Mouse (Mus musculus) heart, embryonic 12.5 days (tissue): ENCODE results near the gene Slc16a13. TPM values are rescaled to one million over a fixed set of nuclear protein-coding genes. Genes with fewer than 3 reads are reported as not detected.

Experiments used
- ATAC-seq: fragments of 200-750 bp; cut with Nextera tagmentation; 2 replicates; pipeline ENCODE4 v1.8.0; 2017; ENCODE audit warnings: moderate TSS enrichment, moderate library complexity; ENCODE audit not compliant: insufficient number of reproducible peaks, low FRiP score
- H3K27ac ChIP-seq: fragments of 300-500 bp; sonication (generic); 2 replicates; pipeline ENCODE4 v1.5.1; 2016; ENCODE audit warnings: mild to moderate bottlenecking, moderate library complexity; ENCODE audit not compliant: poor library complexity, severe bottlenecking
- H3K27me3 ChIP-seq: fragments of 300-500 bp; sonication (generic); replicated peaks from 2 replicates; pipeline ENCODE4 v1.6.1; 2016; ENCODE audit warnings: mild to moderate bottlenecking, moderate library complexity
- H3K36me3 ChIP-seq: fragments of 300-500 bp; sonication (generic); 2 replicates; pipeline ENCODE4 v1.6.1; 2016; ENCODE audit warnings: mild to moderate bottlenecking, moderate library complexity
- H3K4me1 ChIP-seq: fragments of 300-500 bp; sonication (generic); replicated peaks from 2 replicates; pipeline ENCODE4 v1.6.1; 2016; ENCODE audit warnings: mild to moderate bottlenecking
- H3K4me2 ChIP-seq: fragments of 300-500 bp; sonication (generic); 2 replicates; pipeline ENCODE4 v1.6.1; 2016; ENCODE audit warnings: mild to moderate bottlenecking, moderate library complexity
- H3K4me3 ChIP-seq: fragments of 300-500 bp; sonication (generic); 2 replicates; pipeline ENCODE4 v1.5.1; 2016; ENCODE audit warnings: mild to moderate bottlenecking
- H3K9ac ChIP-seq: fragments of 300-500 bp; sonication (generic); 2 replicates; pipeline ENCODE4 v1.6.1; 2016; ENCODE audit warnings: mild to moderate bottlenecking, moderate library complexity
- H3K9me3 ChIP-seq: fragments of 300-500 bp; sonication (generic); replicated peaks from 2 replicates; pipeline ENCODE4 v1.6.1; 2016; ENCODE audit warnings: mild to moderate bottlenecking, moderate library complexity
- WGBS: fragments of 180-500 bp; shearing (Covaris S2); methylation state at CpG from one replicate; pipeline ENCODE4 v1.1.7; 2016; 5-methylcytosine and 5-hydroxymethylcytosine counted together
- polyA plus RNA-seq: library from polyadenylated mRNA; unstranded; fragments of >200 nt; fragmentation: Nextera tagmentation; extraction: Ambion mirVana; gene quantifications from 2 replicates; pipeline ENCODE4 v1.2.1, GENCODE M21; 2016

Slc16a13 gene
- polyA plus RNA-seq, 1 experiment from 2014 or later = 7.7 TPM

DNA sequence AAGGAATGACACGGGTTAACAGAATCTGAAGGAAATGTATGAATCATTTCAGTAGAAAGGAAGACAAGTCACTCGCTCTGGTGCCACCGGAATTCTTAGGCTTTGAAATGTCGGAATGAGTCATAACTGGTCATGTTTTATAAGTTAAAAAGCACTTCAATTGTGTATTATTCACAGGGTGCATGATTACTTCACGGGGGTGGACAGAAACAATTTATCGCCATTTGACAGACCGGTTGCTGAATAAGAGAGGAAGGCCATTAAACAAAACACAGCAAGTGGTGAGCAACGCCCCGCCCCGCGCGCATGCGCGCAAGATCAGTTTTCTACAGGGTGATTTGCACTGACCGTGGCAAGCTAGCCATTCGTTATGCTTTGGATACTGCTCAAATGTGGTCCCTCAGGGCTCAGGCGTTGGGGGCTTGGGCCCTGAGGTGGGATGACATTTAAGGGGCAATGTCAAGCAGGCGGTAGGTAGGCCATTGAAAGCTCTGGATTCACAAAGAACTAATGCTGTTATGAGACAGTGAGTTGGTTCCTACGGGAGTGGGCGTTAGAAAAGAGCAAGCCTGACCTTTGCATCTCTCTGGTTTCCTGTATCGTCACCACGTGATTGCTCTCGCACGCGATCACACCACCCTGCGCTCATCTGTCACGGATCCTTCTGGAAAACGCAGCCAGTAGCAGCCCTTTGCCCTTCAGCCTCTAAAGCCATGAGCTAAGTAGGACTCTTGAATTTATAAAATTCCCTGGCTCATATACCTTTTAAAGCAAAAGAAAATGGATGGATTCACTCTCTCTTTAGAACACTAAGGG, 31.3 kb downstream of the Slc16a13 start:
- Histone ChIP-seq H3K4me3 (no peak overlapping the region), H3K27ac (no peak overlapping the region), H3K9ac (no peak overlapping the region), H3K9me3 (no peaks in the 10 kb centered on the region), H3K36me3 (no peaks in the 10 kb centered on the region), H3K27me3 (no peaks in the 10 kb centered on the region), H3K4me1 (no peaks in the 10 kb centered on the region), H3K4me2 (no peak overlapping the region)
- 84% methylated on average over 28 of the region's 28 CpGs for WGBS
- ATAC-seq = no peak

GRCm38 (mm10) chr11:70185120-70185519, 35.7 kb downstream of the Slc16a13 start:
- Histone ChIP-seq H3K36me3 (no peaks in the 10 kb centered on the region), H3K9ac (no peak overlapping the region), H3K27ac (no peak overlapping the region), H3K4me3 (no peak overlapping the region), H3K27me3 (no peaks in the 10 kb centered on the region), H3K4me1 (no peaks in the 10 kb centered on the region), H3K9me3 (no peaks in the 10 kb centered on the region), H3K4me2 (no peak overlapping the region)
- no peak for ATAC-seq
- WGBS = 71% methylated on average over 7 of the region's 7 CpGs

GRCm38 (mm10) chr11:70180496-70180895, 40.4 kb downstream of the Slc16a13 start:
- no peak for ATAC-seq
- H3K27ac ChIP-seq = no peak overlapping the region
- WGBS = 74% methylated on average over 4 of the region's 4 CpGs

DNA sequence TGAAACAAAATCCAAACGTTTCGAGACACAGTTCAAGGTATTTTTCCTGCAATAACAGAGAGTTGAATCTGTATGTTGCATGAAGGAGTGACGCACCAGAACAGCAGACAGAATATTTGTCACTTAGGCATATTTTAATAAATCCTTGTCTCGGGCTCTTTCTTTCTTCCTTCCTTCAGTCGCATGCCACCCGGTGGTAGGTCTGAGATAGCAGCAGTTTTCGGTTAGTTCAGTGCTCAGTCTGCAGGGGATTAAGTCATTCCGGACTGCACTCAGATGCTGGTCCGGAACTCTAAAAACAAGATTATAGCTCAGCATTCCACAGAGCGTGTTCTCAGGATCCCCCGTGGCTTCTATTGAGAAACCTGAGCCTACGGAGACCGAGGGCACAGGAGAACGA, 41.5 kb downstream of the Slc16a13 start:
- Histone ChIP-seq H3K4me1 (no peaks in the 10 kb centered on the region), H3K4me2 (no peak overlapping the region), H3K36me3 (no peaks in the 10 kb centered on the region), H3K4me3 (no peak overlapping the region), H3K9ac (no peak overlapping the region), H3K9me3 (0 out of 2 replicates have a peak, but pooled peaks cover 3% of the 10 kb centered on the region), H3K27me3 (no peaks in the 10 kb centered on the region), H3K27ac (no peak overlapping the region)
- WGBS = 40% methylated on average over 14 of the region's 14 CpGs
- no peak for ATAC-seq

More at GRCm38 (mm10) chr11:70180496-70180895, 40.4 kb downstream of the Slc16a13 start:
- Histone ChIP-seq H3K27me3 (no peaks in the 10 kb centered on the region), H3K36me3 (no peaks in the 10 kb centered on the region), H3K9me3 (0 out of 2 replicates have a peak, but pooled peaks cover 3% of the 10 kb centered on the region), H3K9ac (no peak overlapping the region), H3K4me1 (no peaks in the 10 kb centered on the region), H3K4me3 (no peak overlapping the region), H3K4me2 (no peak overlapping the region)

GRCm38 (mm10) chr11:70178756-70179155, 42.1 kb downstream of the Slc16a13 start:
- Histone ChIP-seq H3K4me1 (no peaks in the 10 kb centered on the region), H3K36me3 (no peaks in the 10 kb centered on the region), H3K4me2 (no peak overlapping the region), H3K27ac (no peak overlapping the region), H3K4me3 (no peak overlapping the region), H3K27me3 (no peaks in the 10 kb centered on the region), H3K9me3 (0 out of 2 replicates have a peak, but pooled peaks cover 3% of the 10 kb centered on the region), H3K9ac (no peak overlapping the region)
- 73% methylated on average over 11 of the region's 11 CpGs for WGBS
- ATAC-seq = no peak

DNA sequence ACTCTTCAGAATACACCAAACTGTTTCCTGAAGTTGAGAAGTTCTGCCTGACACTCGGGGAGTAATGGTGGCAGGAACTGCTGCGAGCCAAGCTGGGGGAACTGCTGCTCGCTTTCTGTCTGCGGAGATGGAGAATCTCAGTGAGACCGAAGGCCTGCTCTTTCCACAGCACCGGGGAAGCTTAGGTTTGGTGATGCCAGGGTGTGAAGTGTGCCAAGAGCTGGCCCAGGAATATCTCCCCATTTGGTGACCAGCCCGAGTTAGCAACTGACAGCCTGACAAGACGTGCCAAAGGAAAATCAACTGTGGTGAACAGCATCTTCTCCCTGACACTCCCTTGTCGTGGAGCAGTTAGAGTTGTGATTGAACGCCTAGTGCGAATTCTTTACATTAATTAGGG, 42.6 kb downstream of the Slc16a13 start:
- 83% methylated on average over 11 of the region's 11 CpGs for WGBS
- H3K9me3 ChIP-seq = 0 out of 2 replicates have a peak, but pooled peaks cover 3% of the 10 kb centered on the region
- no peak for ATAC-seq

DNA sequence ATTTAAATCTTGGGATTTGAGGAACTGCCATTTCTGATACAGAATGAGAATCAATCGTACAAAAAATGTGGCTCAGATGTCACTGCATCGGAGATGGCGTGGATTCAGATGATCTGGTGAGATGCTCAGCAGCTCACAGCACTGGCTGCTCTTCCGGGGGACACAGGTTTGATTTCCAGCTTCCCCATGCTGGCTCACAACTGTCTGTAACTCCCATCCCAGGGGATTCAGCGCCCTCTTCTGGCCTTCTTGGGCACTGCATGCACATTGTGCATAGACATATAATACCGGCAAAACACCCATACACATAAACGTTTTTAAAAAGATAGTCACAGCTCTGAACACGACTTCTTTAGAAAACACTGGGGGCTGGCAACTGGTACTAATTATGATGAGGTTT, 43.2 kb downstream of the Slc16a13 start:
- Histone ChIP-seq H3K4me1 (no peaks in the 10 kb centered on the region), H3K27ac (no peak overlapping the region), H3K36me3 (no peaks in the 10 kb centered on the region), H3K4me2 (no peak overlapping the region), H3K27me3 (no peaks in the 10 kb centered on the region), H3K9me3 (0 out of 2 replicates have a peak, but pooled peaks cover 3% of the 10 kb centered on the region), H3K4me3 (no peak overlapping the region), H3K9ac (no peak overlapping the region)
- WGBS = 66% methylated on average over 8 of the region's 8 CpGs
- no peak for ATAC-seq

More for the DNA sequence above, 42.6 kb downstream of the Slc16a13 start:
- Histone ChIP-seq H3K27ac (no peak overlapping the region), H3K4me2 (no peak overlapping the region), H3K9ac (no peak overlapping the region), H3K4me3 (no peak overlapping the region), H3K27me3 (no peaks in the 10 kb centered on the region), H3K4me1 (no peaks in the 10 kb centered on the region), H3K36me3 (no peaks in the 10 kb centered on the region)

- H3K4me1 ChIP-seq = no peaks in the 10 kb centered on the region
- H3K27ac ChIP-seq = no peak overlapping the region
- no peak overlapping the region for H3K4me2 ChIP-seq
- no peaks in the 10 kb centered on the region for H3K36me3 ChIP-seq
- WGBS = 78% methylated on average over 4 of the region's 4 CpGs
- H3K4me3 ChIP-seq = no peak overlapping the region
- no peaks in the 10 kb centered on the region for H3K27me3 ChIP-seq
- H3K9me3 ChIP-seq = 0 out of 2 replicates have a peak, but pooled peaks cover 3% of the 10 kb centered on the region
- H3K9ac ChIP-seq = no peak overlapping the region
- ATAC-seq = no peak
Observed at GRCm38 (mm10) chr11:70174491-70174890, 46.4 kb downstream of the Slc16a13 start.

- 0 out of 2 replicates have a peak, but pooled peaks cover 5% of the 10 kb centered on the region for H3K27me3 ChIP-seq
- H3K9me3 ChIP-seq = no peaks in the 10 kb centered on the region
- no peak for ATAC-seq
- H3K4me2 ChIP-seq = no peak overlapping the region
- H3K9ac ChIP-seq = no peak overlapping the region
- no peaks in the 10 kb centered on the region for H3K36me3 ChIP-seq
- 45% methylated on average over 5 of the region's 5 CpGs for WGBS
- no peak overlapping the region for H3K4me3 ChIP-seq
- no peak overlapping the region for H3K27ac ChIP-seq
- H3K4me1 ChIP-seq = no peaks in the 10 kb centered on the region
Observed at GRCm38 (mm10) chr11:70172298-70172697, 48.6 kb downstream of the Slc16a13 start.

DNA sequence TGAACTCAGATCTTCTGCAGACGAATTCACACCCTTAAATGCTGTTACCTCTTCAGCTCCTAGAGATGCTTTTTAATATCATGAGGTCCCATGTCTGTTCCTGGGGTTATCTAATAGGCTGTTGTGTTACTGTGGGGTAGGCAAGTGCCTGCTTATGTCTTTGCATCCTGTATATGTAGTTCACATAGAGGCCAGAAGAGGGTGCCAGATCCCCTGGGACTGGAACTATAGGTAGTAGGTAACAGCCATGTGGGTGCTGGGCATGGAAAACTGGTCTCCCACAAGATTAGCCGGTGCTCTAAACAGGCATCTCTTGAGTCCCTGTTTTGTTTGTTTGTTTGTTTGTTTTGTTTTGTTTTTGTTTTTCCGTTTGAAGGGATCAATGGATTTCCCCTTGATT, 49.0 kb downstream of the Slc16a13 start:
- H3K4me3 ChIP-seq = no peak overlapping the region
- no peaks in the 10 kb centered on the region for H3K36me3 ChIP-seq
- H3K9ac ChIP-seq = no peak overlapping the region
- no peak for ATAC-seq
- WGBS = 40% methylated on average over 3 of the region's 3 CpGs
- H3K27me3 ChIP-seq = 0 out of 2 replicates have a peak, but pooled peaks cover 5% of the 10 kb centered on the region
- H3K4me1 ChIP-seq = no peaks in the 10 kb centered on the region
- H3K4me2 ChIP-seq = no peak overlapping the region
- no peaks in the 10 kb centered on the region for H3K9me3 ChIP-seq
- no peak overlapping the region for H3K27ac ChIP-seq

- no peak overlapping the region for H3K4me3 ChIP-seq
- WGBS = 68% methylated on average over 7 of the region's 7 CpGs
- no peak for ATAC-seq
- H3K4me1 ChIP-seq = no peaks in the 10 kb centered on the region
- H3K9me3 ChIP-seq = no peaks in the 10 kb centered on the region
- H3K4me2 ChIP-seq = no peak overlapping the region
- no peaks in the 10 kb centered on the region for H3K36me3 ChIP-seq
- no peak overlapping the region for H3K9ac ChIP-seq
- no peak overlapping the region for H3K27ac ChIP-seq
- 0 out of 2 replicates have a peak, but pooled peaks cover 5% of the 10 kb centered on the region for H3K27me3 ChIP-seq
Observed at GRCm38 (mm10) chr11:70171181-70171580, 49.7 kb downstream of the Slc16a13 start.
